Mouse (Mus musculus) CH12.LX (cell line): ENCODE results near the gene Kif26a.
A peak's percentile ranks its signal among the peaks of the same experiment; 100 is the strongest.

Experiments
- CTCF ChIP-seq, 2 experiments: IDR thresholded peaks in 1 of 2; conservative IDR thresholded peaks in 1 of 2; 2 replicates each; pipeline ENCODE4 v1.5.1; 2011 to 2012; ENCODE audit warnings: low read depth in 2 of 2, low read length in 2 of 2, improper control_type of control experiment in 1 of 2, inconsistent platforms in 1 of 2, mild to moderate bottlenecking in 1 of 2, moderate library complexity in 1 of 2
- E2F4 ChIP-seq: IDR thresholded peaks from 2 replicates; pipeline ENCODE4 v1.6.1; 2011; ENCODE audit warnings: low read depth, low read length, improper control_type of control experiment; ENCODE audit not compliant: insufficient replicate concordance
- UBTF ChIP-seq: IDR thresholded peaks from 2 replicates; pipeline ENCODE4 v1.6.1; 2012; ENCODE audit warnings: low read depth, mild to moderate bottlenecking, inconsistent platforms, low read length, improper control_type of control experiment, moderate library complexity

DNA sequence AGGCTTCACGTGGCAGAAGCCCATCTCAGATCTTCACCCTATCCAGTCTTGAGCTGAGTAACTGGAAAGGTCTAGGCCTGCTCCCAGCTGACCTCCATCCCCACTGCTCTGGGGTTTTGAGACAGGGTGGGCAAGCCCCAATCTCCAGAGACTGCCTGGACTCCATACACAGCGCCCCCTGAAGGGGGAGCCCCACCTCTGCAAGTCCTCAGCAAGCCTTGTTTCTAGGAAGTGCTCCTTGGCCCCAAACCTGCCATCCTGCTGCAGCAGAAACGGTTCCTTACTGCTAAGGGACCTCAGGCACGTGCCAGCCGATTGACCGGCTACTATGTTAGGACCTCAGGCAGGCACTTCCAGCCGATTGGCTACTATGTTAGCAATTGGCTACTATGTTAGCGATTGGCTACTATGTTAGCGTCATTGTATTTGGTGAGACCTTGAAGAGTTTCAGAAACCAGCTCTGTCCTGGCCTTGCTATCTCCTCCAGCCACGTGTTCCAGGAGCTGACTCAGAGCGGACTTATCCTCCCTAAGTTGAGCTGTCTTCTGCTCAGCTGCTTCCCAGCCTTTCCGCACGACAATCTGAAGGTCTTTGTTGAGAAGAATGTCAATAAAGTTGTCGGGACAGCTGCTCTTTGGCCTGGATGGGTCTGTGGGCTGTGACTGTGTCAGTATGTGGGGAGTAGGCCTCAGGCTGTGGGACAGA is 18.9 kb upstream of the Kif26a start:
- TF ChIP-seq E2F4 = no peak
- peak in 1 of 2 experiments; percentile 42; a peak in 2 of 4 replicates for TF ChIP-seq CTCF (conservative IDR thresholded peaks at IDR 0.05 in 1 of 2, IDR thresholded peaks at IDR 0.05 in 1 of 2; ENCODE audit: low read depth in 2 of 2, low read length in 2 of 2)
- TF ChIP-seq UBTF = no peak
